Mouse (Mus musculus) left cerebral cortex, adult 2 months (tissue): ENCODE results near the gene Mthfd1. TPM values are rescaled to one million over a fixed set of nuclear protein-coding genes. Genes with fewer than 3 reads are reported as not detected.

Experiments used
- DNase-seq, 2 experiments: peaks; one replicate each; pipeline ENCODE4 v3.0.0; 2021 to 2022; ENCODE audit warnings: low spot score in 2 of 2, mixed read lengths in 1 of 2; ENCODE audit errors: extremely low spot score in 1 of 2
- H3K27ac ChIP-seq: fragments of 200-600 bp; 2 replicates; pipeline ENCODE4 v1.8.1; 2022
- H3K4me3 ChIP-seq: fragments of 200-600 bp; 2 replicates; pipeline ENCODE4 v1.8.1; 2022
- CTCF ChIP-seq: fragments of 200-600 bp; IDR thresholded peaks from 2 replicates; pipeline ENCODE4 v1.8.1; 2022; ENCODE audit warnings: antibody characterized with exemption, mild to moderate bottlenecking, moderate library complexity
- intact Hi-C: fragments of 180-260 bp; cut with DNase I; formaldehyde crosslinking; loops from one replicate; pipeline ENCODE4 v1.15.1; 2025
- total RNA-seq, 2 experiments: library from RNA; stranded (reverse); gene quantifications; 2 replicates each; pipeline ENCODE4 v1.2.3; 2021

Mthfd1 gene
- total RNA-seq, 2 experiments from 2014 or later, result 40.0 to 40.3 TPM

GRCm38 (mm10) chr12:76328567-76329354 is 73.7 kb downstream of the Mthfd1 start:
- H3K4me3 ChIP-seq, result no peak overlapping the region
- intact Hi-C loops, result loop anchor here (5.0 kb wide), 1 partner anchor 46 kb away; no protein-coding TSS in a partner anchor
- no peak overlapping the region for H3K27ac ChIP-seq
- TF ChIP-seq CTCF, result no peak
- DNase-seq, result no peak

DNA sequence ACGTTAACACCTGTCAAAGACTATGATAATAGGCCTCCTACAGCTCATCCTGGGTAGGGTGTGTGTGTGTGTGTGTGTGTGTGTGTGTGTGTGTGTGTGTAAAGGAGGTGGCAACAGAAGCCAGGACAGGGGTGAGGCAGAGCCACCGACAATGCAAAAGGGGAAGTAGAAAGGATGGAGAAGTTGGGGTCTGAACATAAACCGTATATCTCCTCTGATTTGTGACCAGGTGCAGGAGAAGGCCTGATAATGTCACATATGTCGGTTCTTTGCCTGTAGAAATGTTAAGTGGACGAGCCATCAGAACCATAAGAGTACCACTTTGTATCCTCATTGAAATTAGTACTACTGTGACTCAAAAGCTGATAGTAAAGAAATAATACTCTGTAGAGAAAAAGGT is 78.6 kb downstream of the Mthfd1 start:
- no peak for DNase-seq
- TF ChIP-seq CTCF, result no peak
- intact Hi-C loops, result no loop called here
- Histone ChIP-seq H3K4me3 (no peak overlapping the region), H3K27ac (no peak overlapping the region)

- H3K4me3 ChIP-seq, result no peak overlapping the region
- no peak overlapping the region for H3K27ac ChIP-seq
- intact Hi-C loops, result no loop called here
- no peak for TF ChIP-seq CTCF
- DNase-seq, result no peak
Observed at GRCm38 (mm10) chr12:76335641-76336040, 80.5 kb downstream of the Mthfd1 start.

DNA sequence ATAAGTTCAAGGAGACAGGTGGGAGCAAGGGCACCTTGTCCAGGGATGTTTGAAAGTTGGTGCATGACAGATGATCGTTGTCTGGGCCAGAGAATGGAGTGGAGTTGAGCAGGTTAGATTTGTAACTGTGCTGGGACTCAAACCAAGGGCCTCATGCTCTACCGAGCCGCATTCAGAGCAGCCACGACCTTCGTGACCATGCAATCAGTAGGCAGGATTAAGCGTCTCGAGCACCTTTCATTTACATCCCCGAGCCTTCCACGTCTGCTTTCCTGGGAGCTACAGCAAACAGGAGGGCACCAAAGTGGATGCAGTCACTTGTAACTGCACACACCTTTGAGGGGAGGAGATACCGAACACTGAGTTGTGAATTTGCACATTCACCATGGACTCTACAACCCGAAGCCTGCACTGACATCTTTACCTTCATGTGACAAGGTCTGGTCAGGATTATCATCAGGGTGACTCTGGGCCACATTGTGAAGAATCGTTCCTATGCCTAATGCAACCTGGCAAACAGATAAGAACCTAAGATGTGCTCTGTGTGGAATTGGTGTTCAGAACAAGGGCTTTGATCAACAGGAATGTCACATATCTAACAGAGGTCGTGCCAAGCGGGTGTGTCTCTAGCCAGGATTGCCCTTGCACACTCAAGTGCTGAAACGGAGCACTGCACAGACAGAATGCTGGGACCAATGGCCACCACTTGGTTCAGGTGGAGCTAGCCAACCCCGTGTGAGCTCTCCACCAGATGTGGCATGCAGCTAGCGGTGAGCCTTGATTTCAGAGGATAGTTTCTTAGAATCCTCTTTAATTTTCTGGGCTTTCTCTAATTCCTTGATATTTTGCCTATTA is 81.2 kb downstream of the Mthfd1 start:
- intact Hi-C loops, result no loop called here
- Histone ChIP-seq H3K27ac (no peak overlapping the region), H3K4me3 (no peak overlapping the region)
- no peak for DNase-seq
- TF ChIP-seq CTCF, result no peak

DNA sequence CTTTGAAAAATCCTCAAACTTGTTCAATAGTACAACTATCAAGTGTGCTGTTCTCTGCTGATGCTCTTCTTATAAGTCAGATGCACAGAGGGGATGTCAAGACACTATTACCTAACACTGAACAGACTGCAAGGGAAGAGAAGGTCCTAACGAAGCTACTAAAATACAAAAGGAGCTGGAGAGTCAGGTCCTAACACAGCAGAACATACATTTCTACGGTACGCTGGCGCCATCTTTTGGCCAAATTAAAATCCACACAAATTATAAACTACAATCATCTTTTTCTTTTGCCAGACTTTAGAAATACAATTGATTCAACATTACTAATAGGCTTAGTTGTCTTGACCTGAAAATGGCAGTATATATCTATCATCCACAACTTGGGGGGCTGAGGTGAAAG is 86.0 kb downstream of the Mthfd1 start:
- peak; percentile 53 to 55 for DNase-seq
- TF ChIP-seq CTCF, result peak; percentile 82
- intact Hi-C loops, result loop anchor here (2.0 to 5.0 kb wide), 4 partner anchors 48 to 554 kb away; no protein-coding TSS in a partner anchor
- H3K4me3 ChIP-seq, result no peak overlapping the region
- H3K27ac ChIP-seq, result no peak overlapping the region

DNA sequence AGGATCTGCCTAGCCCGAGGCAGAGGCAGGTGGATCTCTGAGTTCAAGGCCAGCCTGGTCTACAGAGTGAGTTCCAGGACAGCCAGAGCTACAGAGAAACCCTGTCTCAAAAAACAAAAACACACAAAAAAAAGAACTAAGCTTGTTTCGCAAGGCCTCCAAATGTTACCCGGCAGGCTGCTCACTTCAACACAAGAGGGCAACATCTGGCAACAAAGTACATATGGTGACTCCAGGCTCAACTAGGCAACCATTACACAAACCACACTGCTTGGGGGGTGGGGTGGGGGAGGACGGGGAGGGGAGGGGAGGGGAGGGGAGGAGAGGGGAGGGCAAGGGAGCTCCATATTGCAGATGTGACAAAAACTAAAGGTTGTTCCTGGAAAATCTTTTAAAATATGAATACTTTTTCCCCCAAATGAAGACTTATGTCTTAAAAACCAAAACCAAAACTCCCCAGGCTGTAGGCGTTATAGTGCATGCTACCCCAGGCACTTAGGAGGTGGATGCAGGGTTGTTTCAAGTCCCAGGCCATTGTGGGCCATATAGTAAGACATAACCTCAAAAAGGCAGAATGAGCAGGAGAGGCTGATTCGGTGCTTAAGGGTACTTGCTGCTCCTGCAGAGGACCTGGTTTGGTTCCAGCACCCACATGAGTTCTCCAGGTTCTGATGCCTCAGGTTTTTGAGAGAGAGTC is 90.8 kb downstream of the Mthfd1 start:
- TF ChIP-seq CTCF, result peak; percentile 8; the same call in 1 of the 2 replicates
- H3K27ac ChIP-seq, result no peak overlapping the region
- H3K4me3 ChIP-seq, result no peak overlapping the region
- no peak for DNase-seq
- intact Hi-C loops, result no loop called here

- H3K27ac ChIP-seq, result no peak overlapping the region
- no peak overlapping the region for H3K4me3 ChIP-seq
- intact Hi-C loops, result no loop called here
- DNase-seq, result no peak
- TF ChIP-seq CTCF, result no peak
Observed at GRCm38 (mm10) chr12:76349680-76350220, 94.7 kb downstream of the Mthfd1 start.

DNA sequence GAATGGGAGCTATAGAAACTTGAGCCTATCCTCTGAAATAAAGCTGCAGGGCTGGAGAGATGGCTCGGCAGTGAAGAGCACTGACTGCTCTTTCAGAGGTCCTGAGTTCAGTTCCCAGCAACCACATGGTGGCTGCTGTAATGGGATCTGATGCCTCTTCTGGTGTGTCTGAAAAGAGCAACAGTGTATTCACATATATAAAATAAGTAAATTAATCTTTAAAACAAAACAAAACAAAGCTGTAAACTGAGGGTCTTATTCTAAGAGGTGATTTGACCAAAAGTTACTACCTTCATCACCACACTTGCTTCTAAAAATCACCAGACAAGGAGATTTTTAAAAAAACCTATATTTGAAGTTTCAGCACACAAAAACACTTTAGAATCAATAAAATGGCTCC is 105.8 kb downstream of the Mthfd1 start:
- no peak overlapping the region for H3K27ac ChIP-seq
- intact Hi-C loops, result no loop called here

GRCm38 (mm10) chr12:76361405-76362302 is 106.6 kb downstream of the Mthfd1 start:
- no peak for TF ChIP-seq CTCF
- H3K27ac ChIP-seq, result no peak overlapping the region
- no peak for DNase-seq
- no peak overlapping the region for H3K4me3 ChIP-seq
- intact Hi-C loops, result no loop called here

More for the DNA sequence above, 105.8 kb downstream of the Mthfd1 start:
- DNase-seq, result no peak
- H3K4me3 ChIP-seq, result no peak overlapping the region
- no peak for TF ChIP-seq CTCF

- no peak for DNase-seq
- TF ChIP-seq CTCF, result no peak
- Histone ChIP-seq H3K27ac (no peak overlapping the region), H3K4me3 (no peak overlapping the region)
- intact Hi-C loops, result no loop called here
Observed at GRCm38 (mm10) chr12:76362303-76362676, 107.2 kb downstream of the Mthfd1 start.
